Mouse (Mus musculus) liver, postnatal 0 days (tissue): Measurements from ENCODE around the gene Sec63.

Experiments used
- CTCF ChIP-seq: sonication (generic); IDR thresholded peaks from 2 replicates; pipeline ENCODE4 v1.5.1; 2016; ENCODE audit warnings: antibody characterized with exemption, low read depth
- EP300 ChIP-seq: IDR thresholded peaks from 2 replicates; pipeline ENCODE4 v1.6.1; 2016; ENCODE audit warnings: antibody characterized with exemption, low read depth, mild to moderate bottlenecking

- TF ChIP-seq CTCF, result no peak
- no peak for TF ChIP-seq EP300
Observed at GRCm38 (mm10) chr10:42857021-42857420, 95.7 kb downstream of the Sec63 start.
